Mouse (Mus musculus) CH12.LX (cell line): ENCODE results near the gene Snrnp35.

Source experiments
- CHD2 ChIP-seq: IDR thresholded peaks from 2 replicates; pipeline ENCODE4 v1.6.1; 2011; ENCODE audit warnings: low read length, improper control_type of control experiment
- CTCF ChIP-seq, 2 experiments: IDR thresholded peaks in 1 of 2; conservative IDR thresholded peaks in 1 of 2; 2 replicates each; pipeline ENCODE4 v1.5.1; 2011 to 2012; ENCODE audit warnings: low read depth in 2 of 2, low read length in 2 of 2, improper control_type of control experiment in 1 of 2, inconsistent platforms in 1 of 2, mild to moderate bottlenecking in 1 of 2, moderate library complexity in 1 of 2
- E2F4 ChIP-seq: IDR thresholded peaks from 2 replicates; pipeline ENCODE4 v1.6.1; 2011; ENCODE audit warnings: low read depth, low read length, improper control_type of control experiment; ENCODE audit not compliant: insufficient replicate concordance
- JUN ChIP-seq: IDR thresholded peaks from 2 replicates; pipeline ENCODE4 v1.6.1; 2011; ENCODE audit warnings: low read depth, mild to moderate bottlenecking, low read length, improper control_type of control experiment, moderate library complexity; ENCODE audit not compliant: insufficient read depth
- KAT2A ChIP-seq: IDR thresholded peaks from 2 replicates; pipeline ENCODE4 v1.6.1; 2012; ENCODE audit warnings: low read length, improper control_type of control experiment, inconsistent platforms; ENCODE audit not compliant: insufficient replicate concordance
- POLR2A ChIP-seq: IDR thresholded peaks from 2 replicates; pipeline ENCODE4 v1.6.1; 2011; ENCODE audit warnings: low read depth, mild to moderate bottlenecking, improper control_type of control experiment, low read length
- POLR2AphosphoS2 ChIP-seq: IDR thresholded peaks from 2 replicates; pipeline ENCODE4 v1.6.1; 2011; ENCODE audit warnings: low read depth, low read length, improper control_type of control experiment
- SMC3 ChIP-seq: IDR thresholded peaks from 2 replicates; pipeline ENCODE4 v1.6.1; 2011; ENCODE audit warnings: low read depth, low read length, improper control_type of control experiment
- ZNF384 ChIP-seq: IDR thresholded peaks from 2 replicates; pipeline ENCODE4 v1.6.1; 2012; ENCODE audit warnings: low read depth, low read length, improper control_type of control experiment, inconsistent platforms

DNA sequence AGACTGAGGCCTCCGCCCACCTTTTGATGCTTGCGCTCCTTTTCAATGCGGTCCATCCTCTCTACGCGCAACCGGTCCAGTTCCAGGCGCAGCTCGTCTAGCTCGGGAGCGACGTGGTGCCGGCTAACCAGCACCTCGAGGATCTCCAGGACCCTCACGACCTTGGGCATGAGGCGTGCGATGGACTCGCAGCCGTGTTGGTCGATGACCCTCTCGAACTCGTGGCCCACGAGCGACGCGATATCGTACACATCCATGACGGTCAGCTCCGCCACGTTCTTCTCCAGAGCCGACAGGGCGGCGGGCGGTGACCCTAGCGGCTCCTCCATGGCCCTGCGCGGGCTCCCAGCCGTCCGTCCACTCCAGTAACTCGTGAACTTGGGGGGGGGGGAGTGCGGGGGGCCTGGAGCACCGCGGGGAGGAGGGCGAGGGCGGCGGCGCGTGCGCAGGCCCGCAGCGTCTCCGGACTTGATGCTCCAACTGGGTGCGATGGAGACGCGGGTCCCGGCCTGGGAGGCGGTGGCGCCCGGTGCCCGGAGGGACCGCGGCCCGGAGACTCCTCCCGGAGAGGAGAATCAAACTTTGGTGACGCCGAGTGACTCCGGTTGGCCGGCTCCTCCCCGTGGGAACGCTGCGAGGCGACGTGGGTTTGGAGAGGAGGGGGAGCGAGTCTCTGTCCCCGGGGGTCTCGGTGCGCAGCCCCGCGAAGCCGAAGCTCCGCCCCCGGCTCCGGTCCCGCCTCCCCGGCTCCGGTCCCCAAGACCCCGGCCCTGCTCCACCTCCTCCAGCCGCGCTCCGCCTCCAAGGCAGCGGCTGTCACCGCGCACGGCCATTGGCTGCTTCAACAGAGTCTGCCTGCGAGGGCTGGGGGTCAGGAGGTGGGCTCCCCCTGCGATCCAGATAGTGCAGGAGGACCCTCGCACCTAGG lies 48.0 kb downstream of the Snrnp35 start, which contains the start of gene Rilpl1:
- TF ChIP-seq E2F4 (no peak), CTCF (conservative IDR thresholded peaks at IDR 0.05 in 1 of 2, IDR thresholded peaks at IDR 0.05 in 1 of 2; ENCODE audit: low read depth in 2 of 2, low read length in 2 of 2) (no peak), KAT2A (no peak), POLR2A (peak; percentile 46; the same call in 1 of the 2 replicates), SMC3 (no peak), ZNF384 (no peak), CHD2 (no peak), JUN (no peak), POLR2AphosphoS2 (no peak)
